ENCODE assay signal across 39 mouse cellular contexts in genomic region chr7:99998668-99999067, GRCm38 (mm10). TPM values are rescaled to one million over a fixed set of nuclear protein-coding genes. Genes with fewer than 3 reads are reported as not detected.
"Had no signal": no experiment of that assay in that cellular context is flagged by ENCODE, and none has a peak within 500 bp of the region (broad histone marks: within the 10 kb centered on the region; RNA-seq: fewer than 3 reads in every experiment).

No protein-coding gene starts in this region.

- H3K9me3 ChIP-seq: heart, embryonic 12.5 days; heart, embryonic 13.5 days; heart, embryonic 15.5 days; hindbrain, embryonic 10.5 days; hindbrain, embryonic 12.5 days; hindbrain, embryonic 13.5 days; hindbrain, embryonic 15.5 days; intestine, embryonic 15.5 days; kidney, embryonic 15.5 days had no signal

- ATAC-seq: hindbrain, embryonic 16.5 days; hindbrain, postnatal 0 days; inflammation-experienced regulatory T-cells, adult 6 months; intestine, embryonic 15.5 days; intestine, embryonic 16.5 days; intestine, postnatal 0 days had no signal

- H3K4me1 ChIP-seq: heart, embryonic 12.5 days; heart, embryonic 13.5 days; heart, embryonic 15.5 days; hindbrain, embryonic 10.5 days; hindbrain, embryonic 12.5 days; hindbrain, embryonic 13.5 days; hindbrain, embryonic 15.5 days; intestine, embryonic 15.5 days; kidney, embryonic 15.5 days had no signal

- H3K27me3 ChIP-seq: intestine, embryonic 15.5 days had no signal

- DNase-seq: heart, postnatal 10 days; heart, postnatal 14 days; heart, postnatal 36 days; heart, postnatal 4 days; kidney, adult 11 months; kidney, adult 18-20 months; kidney, adult 2 months; kidney, adult 8-10 months; kidney, adult 9 months; kidney, postnatal 10 days; kidney, postnatal 14 days; kidney, postnatal 25 days; kidney, postnatal 36 days; kidney, postnatal 4 days; layer of hippocampus, adult 9-11 months; layer of hippocampus, postnatal 36 days had no signal

- H3K4me3 ChIP-seq: heart, embryonic 12.5 days; heart, embryonic 13.5 days; heart, embryonic 15.5 days; hindbrain, embryonic 10.5 days; hindbrain, embryonic 12.5 days; hindbrain, embryonic 13.5 days; hindbrain, embryonic 15.5 days; intestine, embryonic 15.5 days; kidney, embryonic 15.5 days; layer of hippocampus, adult 2 months; left cerebral cortex, adult 2 months had no signal

- H3K4me2 ChIP-seq: heart, embryonic 11.5 days; heart, embryonic 12.5 days; heart, embryonic 13.5 days; heart, embryonic 15.5 days; hindbrain, embryonic 12.5 days; hindbrain, embryonic 13.5 days; hindbrain, embryonic 14.5 days; hindbrain, embryonic 15.5 days; intestine, embryonic 15.5 days; kidney, embryonic 15.5 days had no signal

- H3K36me3 ChIP-seq: heart, embryonic 12.5 days; heart, embryonic 13.5 days; heart, embryonic 15.5 days; hindbrain, embryonic 10.5 days; hindbrain, embryonic 12.5 days; hindbrain, embryonic 13.5 days; hindbrain, embryonic 15.5 days; intestine, embryonic 15.5 days; kidney, embryonic 15.5 days had no signal

- H3K27ac ChIP-seq: heart, embryonic 13.5 days; heart, embryonic 15.5 days; hindbrain, embryonic 10.5 days; hindbrain, embryonic 12.5 days; hindbrain, embryonic 13.5 days; hindbrain, embryonic 14.5 days; hindbrain, embryonic 15.5 days; hindbrain, postnatal 0 days; intestine, embryonic 15.5 days; kidney, embryonic 15.5 days; kidney, postnatal 0 days; layer of hippocampus, adult 2 months; left cerebral cortex, adult 2 months had no signal

- H3K9ac ChIP-seq: heart, embryonic 12.5 days; heart, embryonic 13.5 days; heart, embryonic 15.5 days; hindbrain, embryonic 12.5 days; hindbrain, embryonic 13.5 days; hindbrain, embryonic 14.5 days; hindbrain, embryonic 15.5 days; intestine, embryonic 15.5 days; kidney, embryonic 15.5 days had no signal

RNA-seq across cellular contexts. Expression of gene Chrdl2, which starts 7.3 kb away (rescaled TPM):
- total RNA-seq: heart, postnatal 10 days; heart, postnatal 14 days; heart, postnatal 4 days; hematopoietic stem cell, adult 5-6 weeks; layer of hippocampus, adult 18-20 months had no signal
- polyA plus RNA-seq: heart, embryonic 16.5 days; hindbrain, embryonic 11.5 days; inflammation-experienced regulatory T-cells, adult 6 months had no signal
